Mouse (Mus musculus) lung, embryonic 15.5 days (tissue): ENCODE measurements at regions not wholly inside any gene's neighbourhood (a gene's known extent, or its start where the extent isn't known, plus 50 kb on each side); places are given as distances from the start of the nearest gene placed in this dataset.

Source experiments
- ATAC-seq: fragments of 200-750 bp; cut with Nextera tagmentation; 2 replicates; pipeline ENCODE4 v1.8.0; 2017; ENCODE audit warnings: moderate number of reproducible peaks, borderline replicate concordance; ENCODE audit not compliant: low FRiP score, low TSS enrichment; ENCODE audit errors: extremely low read depth
- H3K27ac ChIP-seq: fragments of 300-500 bp; sonication (generic); 2 replicates; pipeline ENCODE4 v1.5.1; 2015; ENCODE audit warnings: moderate library complexity, mild to moderate bottlenecking, inconsistent platforms
- H3K27me3 ChIP-seq: fragments of 300-500 bp; sonication (generic); 2 replicates; pipeline ENCODE4 v1.6.1; 2015; ENCODE audit warnings: inconsistent platforms
- H3K36me3 ChIP-seq: fragments of 300-500 bp; sonication (generic); 2 replicates; pipeline ENCODE4 v1.6.1; 2015; ENCODE audit warnings: inconsistent platforms
- H3K4me1 ChIP-seq: fragments of 300-500 bp; sonication (generic); 2 replicates; pipeline ENCODE4 v1.6.1; 2015; ENCODE audit warnings: inconsistent platforms
- H3K4me2 ChIP-seq: fragments of 300-500 bp; sonication (generic); 2 replicates; pipeline ENCODE4 v1.6.1; 2015; ENCODE audit warnings: inconsistent platforms, mild to moderate bottlenecking, moderate library complexity
- H3K4me3 ChIP-seq: fragments of 300-500 bp; sonication (generic); 2 replicates; pipeline ENCODE4 v1.5.1; 2015; ENCODE audit warnings: mild to moderate bottlenecking, inconsistent platforms
- H3K9ac ChIP-seq: fragments of 300-500 bp; sonication (generic); 2 replicates; pipeline ENCODE4 v1.6.1; 2015; ENCODE audit warnings: inconsistent platforms
- H3K9me3 ChIP-seq: fragments of 300-500 bp; sonication (generic); 2 replicates; pipeline ENCODE4 v1.6.1; 2016; ENCODE audit warnings: inconsistent platforms
- WGBS: fragments of 180-500 bp; shearing (Covaris S2); methylation state at CpG from one replicate; pipeline ENCODE4 v1.1.7; 2015; 5-methylcytosine and 5-hydroxymethylcytosine counted together

- Histone ChIP-seq H3K4me1 (no peaks in the 10 kb centered on the region), H3K27me3 (no peaks in the 10 kb centered on the region), H3K27ac (no peak overlapping the region), H3K9ac (no peak overlapping the region), H3K36me3 (no peaks in the 10 kb centered on the region), H3K4me3 (no peak overlapping the region), H3K4me2 (no peak overlapping the region), H3K9me3 (no peaks in the 10 kb centered on the region)
- ATAC-seq: no peak
- 81% methylated on average over 3 of the region's 3 CpGs for WGBS
Measured at GRCm38 (mm10) chr4:89383548-89383947, 72.7 kb upstream of the Cdkn2b start.

- no peaks in the 10 kb centered on the region for H3K4me1 ChIP-seq
- no peak overlapping the region for H3K27ac ChIP-seq
- no peaks in the 10 kb centered on the region for H3K27me3 ChIP-seq
- ATAC-seq: no peak
- no peaks in the 10 kb centered on the region for H3K36me3 ChIP-seq
- no peak overlapping the region for H3K4me3 ChIP-seq
- H3K9ac ChIP-seq: no peak overlapping the region
- H3K9me3 ChIP-seq: no peaks in the 10 kb centered on the region
- 64% methylated on average over 4 of the region's 4 CpGs for WGBS
- no peak overlapping the region for H3K4me2 ChIP-seq
Measured at GRCm38 (mm10) chr4:89382434-89382976, 71.7 kb upstream of the Cdkn2b start.

- 86% methylated on average over 2 of the region's 2 CpGs for WGBS
- Histone ChIP-seq H3K27me3 (no peaks in the 10 kb centered on the region), H3K4me1 (no peaks in the 10 kb centered on the region), H3K4me3 (no peak overlapping the region), H3K27ac (no peak overlapping the region), H3K4me2 (no peak overlapping the region), H3K9ac (no peak overlapping the region), H3K9me3 (no peaks in the 10 kb centered on the region), H3K36me3 (no peaks in the 10 kb centered on the region)
- no peak for ATAC-seq
Measured at GRCm38 (mm10) chr4:89381763-89382162, 70.9 kb upstream of the Cdkn2b start.

- H3K36me3 ChIP-seq: no peaks in the 10 kb centered on the region
- no peaks in the 10 kb centered on the region for H3K27me3 ChIP-seq
- H3K27ac ChIP-seq: no peak overlapping the region
- 90% methylated on average over 5 of the region's 5 CpGs for WGBS
- no peak overlapping the region for H3K4me2 ChIP-seq
- H3K9me3 ChIP-seq: no peaks in the 10 kb centered on the region
- H3K9ac ChIP-seq: no peak overlapping the region
- H3K4me1 ChIP-seq: no peaks in the 10 kb centered on the region
- no peak for ATAC-seq
- H3K4me3 ChIP-seq: no peak overlapping the region
Measured at GRCm38 (mm10) chr4:89381077-89381476, 70.2 kb upstream of the Cdkn2b start.

GRCm38 (mm10) chr4:89380330-89380945 is 69.6 kb upstream of the Cdkn2b start:
- Histone ChIP-seq H3K36me3 (no peaks in the 10 kb centered on the region), H3K9ac (no peak overlapping the region), H3K4me1 (no peaks in the 10 kb centered on the region), H3K4me2 (no peak overlapping the region), H3K27ac (no peak overlapping the region), H3K27me3 (no peaks in the 10 kb centered on the region), H3K4me3 (no peak overlapping the region), H3K9me3 (no peaks in the 10 kb centered on the region)
- WGBS: 86% methylated on average over 8 of the region's 8 CpGs
- ATAC-seq: no peak

- Histone ChIP-seq H3K36me3 (no peaks in the 10 kb centered on the region), H3K9me3 (no peaks in the 10 kb centered on the region), H3K27me3 (no peaks in the 10 kb centered on the region), H3K9ac (no peak overlapping the region), H3K4me3 (no peak overlapping the region), H3K27ac (no peak overlapping the region), H3K4me2 (no peak overlapping the region), H3K4me1 (no peaks in the 10 kb centered on the region)
- 80% methylated on average over 6 of the region's 6 CpGs for WGBS
- ATAC-seq: no peak
Measured at GRCm38 (mm10) chr4:89379622-89380329, 68.9 kb upstream of the Cdkn2b start.

- Histone ChIP-seq H3K36me3 (no peaks in the 10 kb centered on the region), H3K9me3 (no peaks in the 10 kb centered on the region), H3K27ac (no peak overlapping the region), H3K4me1 (no peaks in the 10 kb centered on the region), H3K4me2 (no peak overlapping the region), H3K27me3 (no peaks in the 10 kb centered on the region), H3K4me3 (no peak overlapping the region), H3K9ac (no peak overlapping the region)
- ATAC-seq: no peak
- whole genome bisulfite sequencing: 69% methylated on average over 6 of the region's 6 CpGs
Measured at GRCm38 (mm10) chr4:89372631-89373030, 61.8 kb upstream of the Cdkn2b start.

GRCm38 (mm10) chr4:89368850-89369524 is 58.1 kb upstream of the Cdkn2b start:
- H3K4me1 ChIP-seq: no peaks in the 10 kb centered on the region
- no peak overlapping the region for H3K4me2 ChIP-seq
- H3K27me3 ChIP-seq: no peaks in the 10 kb centered on the region
- H3K27ac ChIP-seq: no peak overlapping the region
- no peak overlapping the region for H3K9ac ChIP-seq
- ATAC-seq: no peak
- WGBS: 64% methylated on average over 12 of the region's 12 CpGs
- no peaks in the 10 kb centered on the region for H3K36me3 ChIP-seq
- no peak overlapping the region for H3K4me3 ChIP-seq
- H3K9me3 ChIP-seq: no peaks in the 10 kb centered on the region

- no peak overlapping the region for H3K4me2 ChIP-seq
- H3K27me3 ChIP-seq: no peaks in the 10 kb centered on the region
- H3K9ac ChIP-seq: no peak overlapping the region
- no peak for ATAC-seq
- H3K4me3 ChIP-seq: no peak overlapping the region
- WGBS: 33% methylated on average over 10 of the region's 10 CpGs
- H3K9me3 ChIP-seq: no peaks in the 10 kb centered on the region
- H3K27ac ChIP-seq: no peak overlapping the region
- H3K36me3 ChIP-seq: no peaks in the 10 kb centered on the region
- H3K4me1 ChIP-seq: no peaks in the 10 kb centered on the region
Measured at GRCm38 (mm10) chr4:89366581-89367141, 55.8 kb upstream of the Cdkn2b start.

- Histone ChIP-seq H3K36me3 (no peaks in the 10 kb centered on the region), H3K9ac (no peak overlapping the region), H3K27ac (no peak overlapping the region), H3K4me1 (no peaks in the 10 kb centered on the region), H3K9me3 (no peaks in the 10 kb centered on the region), H3K4me3 (no peak overlapping the region), H3K4me2 (no peak overlapping the region), H3K27me3 (no peaks in the 10 kb centered on the region)
- ATAC-seq: no peak
- 52% methylated on average over 5 of the region's 5 CpGs for WGBS
Measured at GRCm38 (mm10) chr4:89365875-89366274, 55.0 kb upstream of the Cdkn2b start.

- WGBS: 54% methylated on average over 2 of the region's 2 CpGs
- no peaks in the 10 kb centered on the region for H3K36me3 ChIP-seq
- H3K4me3 ChIP-seq: no peak overlapping the region
- H3K4me1 ChIP-seq: 0 out of 2 replicates have a peak, but pooled peaks cover 3% of the 10 kb centered on the region
- H3K27me3 ChIP-seq: no peaks in the 10 kb centered on the region
- H3K9me3 ChIP-seq: no peaks in the 10 kb centered on the region
- no peak overlapping the region for H3K27ac ChIP-seq
- H3K9ac ChIP-seq: no peak overlapping the region
- ATAC-seq: no peak
- no peak overlapping the region for H3K4me2 ChIP-seq
Measured at GRCm38 (mm10) chr4:89363150-89363683, 52.4 kb upstream of the Cdkn2b start.
